Mouse (Mus musculus): ENCODE measurements around the gene Smim14. TPM values are rescaled to one million over a fixed set of nuclear protein-coding genes. Genes with fewer than 3 reads are reported as not detected.
A peak's percentile ranks its signal among the peaks of the same experiment; 100 is the strongest.
"Not testable (repeated sequence)": the region's sequence is repeated elsewhere in the genome, so short reads cannot be mapped to it uniquely, and the experiment has no call there.

Smim14 gene
- polyA plus RNA-seq, 1 experiment from 2014 or later = 230 TPM

DNA sequence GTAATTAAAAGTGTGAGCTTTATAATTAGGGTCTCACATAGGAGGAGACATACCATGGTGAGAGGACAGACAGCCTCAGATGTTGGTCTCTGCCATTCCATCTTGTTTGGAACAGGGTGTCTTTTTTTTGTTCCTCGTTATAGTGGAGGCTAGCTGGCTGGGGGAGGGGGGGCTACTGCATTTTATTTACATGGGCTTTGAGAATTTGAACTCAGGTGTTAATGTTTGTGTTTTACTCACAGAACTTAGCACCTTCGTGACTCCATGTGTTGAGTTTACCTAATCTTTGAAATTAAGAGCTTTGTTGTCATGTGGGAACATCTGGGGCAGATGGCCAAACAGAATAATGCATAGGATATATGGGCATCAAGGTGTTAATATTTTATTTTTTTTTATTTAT, 7.6 kb upstream of the Smim14 start:
- H3K4me3 ChIP-seq (ENCODE audit: low read depth, low read length) = no peak overlapping the region
- H3K9ac ChIP-seq (replicated peaks; ENCODE audit: low read depth, low read length) = no peak overlapping the region
- no peak for ATAC-seq (ENCODE audit: low read depth)
- H3K4me2 ChIP-seq (ENCODE audit: low read depth, low read length) = no peak overlapping the region
- no peaks in the 10 kb centered on the region for H3K9me3 ChIP-seq (ENCODE audit: control insufficient read depth, low read length)
- H3K36me3 ChIP-seq (ENCODE audit: control insufficient read depth, insufficient read depth, low read length) = no peaks in the 10 kb centered on the region
- peaks cover under 1% of the 10 kb centered on the region; the same call in 1 of the 2 replicates for H3K4me1 ChIP-seq (ENCODE audit: control insufficient read depth, insufficient read depth, low read length)
- H3K27me3 ChIP-seq (ENCODE audit: control insufficient read depth, insufficient read depth, low read length) = no peaks in the 10 kb centered on the region
- 91% methylated on average over 2 of the region's 2 CpGs for WGBS
- no peak overlapping the region for H3K27ac ChIP-seq (ENCODE audit: low read depth, low read length)

DNA sequence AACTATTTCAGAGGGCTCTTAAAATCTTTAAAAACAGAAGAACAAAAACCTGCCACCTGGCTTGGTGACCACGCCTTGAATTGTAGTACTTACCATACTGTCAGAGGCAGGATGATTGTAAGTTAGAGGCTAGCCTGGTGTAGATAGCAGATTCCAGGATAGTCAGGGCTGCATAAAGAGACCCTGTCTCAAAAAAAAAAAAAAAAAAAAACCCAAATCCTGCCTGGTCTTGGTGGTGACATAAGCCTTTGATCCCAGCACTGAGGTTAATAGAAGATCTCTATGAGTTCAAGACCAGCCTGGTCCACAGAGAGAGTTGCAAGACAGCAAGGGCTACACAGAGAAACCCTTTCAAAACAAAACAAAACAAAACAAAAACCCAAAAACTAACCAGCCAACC, 6.5 kb upstream of the Smim14 start:
- Histone ChIP-seq H3K9me3 (ENCODE audit: control insufficient read depth, low read length) (no peaks in the 10 kb centered on the region), H3K4me2 (ENCODE audit: low read depth, low read length) (no peak overlapping the region), H3K27ac (ENCODE audit: low read depth, low read length) (no peak overlapping the region), H3K4me1 (ENCODE audit: control insufficient read depth, insufficient read depth, low read length) (peaks cover 9% of the 10 kb centered on the region), H3K4me3 (ENCODE audit: low read depth, low read length) (no peak overlapping the region), H3K9ac (replicated peaks; ENCODE audit: low read depth, low read length) (no peak overlapping the region), H3K27me3 (ENCODE audit: control insufficient read depth, insufficient read depth, low read length) (no peaks in the 10 kb centered on the region), H3K36me3 (ENCODE audit: control insufficient read depth, insufficient read depth, low read length) (no peaks in the 10 kb centered on the region)
- ATAC-seq (ENCODE audit: low read depth) = no peak
- 90% methylated on average over 1 of the region's 1 CpGs for WGBS

DNA sequence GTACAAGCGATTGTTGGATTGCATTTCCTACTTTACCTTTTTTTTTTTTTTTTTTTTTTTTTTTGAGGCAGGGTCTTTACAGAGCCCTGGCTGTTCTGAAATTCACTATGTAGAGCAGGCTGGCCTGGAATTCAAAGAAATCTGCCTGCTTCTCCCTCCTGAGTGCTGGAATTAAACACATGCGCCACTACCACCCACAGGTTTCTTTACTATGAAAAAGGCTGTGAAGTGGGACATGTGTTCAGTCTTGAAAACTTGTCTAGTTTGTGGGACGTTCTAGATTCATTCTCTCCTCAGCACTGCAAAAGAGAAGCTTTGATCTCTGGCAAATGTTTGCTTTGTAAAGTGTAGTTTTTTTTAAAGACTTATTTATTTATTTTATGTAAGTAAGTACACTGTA, 4.9 kb upstream of the Smim14 start:
- no peak overlapping the region for H3K9ac ChIP-seq (replicated peaks; ENCODE audit: low read depth, low read length)
- ATAC-seq (ENCODE audit: low read depth) = no peak
- H3K27ac ChIP-seq (ENCODE audit: low read depth, low read length) = no peak overlapping the region
- H3K4me2 ChIP-seq (ENCODE audit: low read depth, low read length) = no peak overlapping the region
- peaks cover 9% of the 10 kb centered on the region for H3K4me1 ChIP-seq (ENCODE audit: control insufficient read depth, insufficient read depth, low read length)
- no peaks in the 10 kb centered on the region for H3K36me3 ChIP-seq (ENCODE audit: control insufficient read depth, insufficient read depth, low read length)
- H3K9me3 ChIP-seq (ENCODE audit: control insufficient read depth, low read length) = no peaks in the 10 kb centered on the region
- H3K27me3 ChIP-seq (ENCODE audit: control insufficient read depth, insufficient read depth, low read length) = no peaks in the 10 kb centered on the region; the same call in 1 of the 2 replicates
- no peak overlapping the region for H3K4me3 ChIP-seq (ENCODE audit: low read depth, low read length)
- WGBS = 88% methylated on average over 3 of the region's 3 CpGs

DNA sequence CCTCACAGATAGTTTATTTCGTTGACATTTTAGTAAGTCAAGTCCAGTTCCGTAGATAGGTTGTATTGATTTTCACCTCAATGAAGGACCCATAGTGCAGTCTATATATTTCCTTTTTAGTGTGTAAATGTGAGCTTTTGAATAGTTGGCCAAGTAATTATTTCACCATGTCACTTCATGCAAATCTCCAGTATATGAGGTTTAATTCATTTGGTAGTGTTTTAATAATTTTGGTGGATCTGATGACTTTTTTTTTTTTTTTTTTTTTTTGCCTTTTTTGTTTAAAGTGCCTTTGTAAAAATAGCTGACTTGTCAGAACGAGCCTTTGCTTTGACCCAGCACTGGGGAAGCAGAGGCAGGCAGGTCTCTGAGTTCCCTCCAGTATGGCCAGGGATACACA, 2.8 kb upstream of the Smim14 start:
- WGBS = 97% methylated on average over 3 of the region's 3 CpGs
- ATAC-seq (ENCODE audit: low read depth) = no peak
- H3K9me3 ChIP-seq (ENCODE audit: control insufficient read depth, low read length) = no peaks in the 10 kb centered on the region

DNA sequence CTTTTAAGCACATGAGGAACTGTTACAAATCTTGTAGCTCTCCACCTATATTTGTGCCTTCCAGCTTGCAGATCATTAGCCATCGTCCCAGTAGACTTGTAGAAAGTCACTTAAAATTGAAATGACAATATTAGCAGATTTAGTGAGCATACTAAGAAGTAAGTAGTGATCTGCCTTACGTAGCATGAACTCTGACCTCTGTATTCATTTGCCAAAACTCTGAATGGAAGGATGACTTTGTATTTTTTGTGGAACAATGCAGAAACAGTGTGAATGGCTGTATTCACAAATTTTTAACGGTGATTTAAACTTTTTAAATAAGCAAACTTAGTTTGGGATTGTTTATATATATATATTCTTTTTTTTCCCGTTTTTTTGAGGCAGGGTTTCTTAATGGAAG, 1.8 kb upstream of the Smim14 start:
- H3K27me3 ChIP-seq (ENCODE audit: control insufficient read depth, insufficient read depth, low read length) = no peaks in the 10 kb centered on the region; the same call in 1 of the 2 replicates
- H3K36me3 ChIP-seq (ENCODE audit: control insufficient read depth, insufficient read depth, low read length) = no peaks in the 10 kb centered on the region
- H3K4me1 ChIP-seq (ENCODE audit: control insufficient read depth, insufficient read depth, low read length) = peaks cover 9% of the 10 kb centered on the region
- peak overlapping the region; percentile 44 for H3K4me2 ChIP-seq (ENCODE audit: low read depth, low read length)
- no peak for ATAC-seq (ENCODE audit: low read depth)
- H3K9ac ChIP-seq (replicated peaks; ENCODE audit: low read depth, low read length) = no peak overlapping the region
- H3K27ac ChIP-seq (ENCODE audit: low read depth, low read length) = no peak overlapping the region
- H3K9me3 ChIP-seq (ENCODE audit: control insufficient read depth, low read length) = no peaks in the 10 kb centered on the region
- 20% methylated on average over 4 of the region's 4 CpGs for WGBS
- peak overlapping the region; percentile 11; the same call in 1 of the 2 replicates for H3K4me3 ChIP-seq (ENCODE audit: low read depth, low read length)

More for the DNA sequence above, 2.8 kb upstream of the Smim14 start:
- Histone ChIP-seq H3K9ac (replicated peaks; ENCODE audit: low read depth, low read length) (no peak overlapping the region), H3K4me1 (ENCODE audit: control insufficient read depth, insufficient read depth, low read length) (peaks cover 9% of the 10 kb centered on the region), H3K36me3 (ENCODE audit: control insufficient read depth, insufficient read depth, low read length) (no peaks in the 10 kb centered on the region), H3K4me2 (ENCODE audit: low read depth, low read length) (no peak overlapping the region), H3K4me3 (ENCODE audit: low read depth, low read length) (no peak overlapping the region), H3K27ac (ENCODE audit: low read depth, low read length) (no peak overlapping the region), H3K27me3 (ENCODE audit: control insufficient read depth, insufficient read depth, low read length) (no peaks in the 10 kb centered on the region; the same call in 1 of the 2 replicates)

DNA sequence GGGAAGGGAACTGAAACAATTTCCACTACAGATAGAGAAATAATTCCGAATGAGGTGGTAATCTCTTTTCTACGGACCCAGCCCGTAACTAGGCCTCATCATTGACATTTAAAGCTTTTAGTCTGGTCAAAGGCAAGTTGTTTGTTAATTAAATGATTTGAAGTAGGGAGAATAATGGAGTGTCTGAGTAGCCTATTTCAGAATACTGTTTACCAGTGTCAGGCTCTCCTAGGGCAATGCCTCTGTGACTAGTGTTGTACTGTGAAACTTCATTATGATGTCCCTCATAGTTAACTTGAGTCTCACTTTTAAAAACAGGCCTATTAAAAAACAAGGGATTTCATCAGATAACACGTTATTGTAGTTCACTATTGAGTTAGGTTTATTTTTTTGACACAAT, 1.1 kb upstream of the Smim14 start:
- peak overlapping the region; percentile 99 for H3K4me3 ChIP-seq (ENCODE audit: low read depth, low read length)
- no peaks in the 10 kb centered on the region; the same call in 1 of the 2 replicates for H3K27me3 ChIP-seq (ENCODE audit: control insufficient read depth, insufficient read depth, low read length)
- H3K4me1 ChIP-seq (ENCODE audit: control insufficient read depth, insufficient read depth, low read length) = peaks cover 9% of the 10 kb centered on the region
- H3K27ac ChIP-seq (ENCODE audit: low read depth, low read length) = peak overlapping the region; percentile 97
- H3K9ac ChIP-seq (replicated peaks; ENCODE audit: low read depth, low read length) = peak overlapping the region; percentile 92
- H3K4me2 ChIP-seq (ENCODE audit: low read depth, low read length) = peak overlapping the region; percentile 77
- no peaks in the 10 kb centered on the region for H3K9me3 ChIP-seq (ENCODE audit: control insufficient read depth, low read length)
- ATAC-seq (ENCODE audit: low read depth) = no peak
- WGBS = 3% methylated on average over 4 of the region's 4 CpGs
- H3K36me3 ChIP-seq (ENCODE audit: control insufficient read depth, insufficient read depth, low read length) = no peaks in the 10 kb centered on the region

DNA sequence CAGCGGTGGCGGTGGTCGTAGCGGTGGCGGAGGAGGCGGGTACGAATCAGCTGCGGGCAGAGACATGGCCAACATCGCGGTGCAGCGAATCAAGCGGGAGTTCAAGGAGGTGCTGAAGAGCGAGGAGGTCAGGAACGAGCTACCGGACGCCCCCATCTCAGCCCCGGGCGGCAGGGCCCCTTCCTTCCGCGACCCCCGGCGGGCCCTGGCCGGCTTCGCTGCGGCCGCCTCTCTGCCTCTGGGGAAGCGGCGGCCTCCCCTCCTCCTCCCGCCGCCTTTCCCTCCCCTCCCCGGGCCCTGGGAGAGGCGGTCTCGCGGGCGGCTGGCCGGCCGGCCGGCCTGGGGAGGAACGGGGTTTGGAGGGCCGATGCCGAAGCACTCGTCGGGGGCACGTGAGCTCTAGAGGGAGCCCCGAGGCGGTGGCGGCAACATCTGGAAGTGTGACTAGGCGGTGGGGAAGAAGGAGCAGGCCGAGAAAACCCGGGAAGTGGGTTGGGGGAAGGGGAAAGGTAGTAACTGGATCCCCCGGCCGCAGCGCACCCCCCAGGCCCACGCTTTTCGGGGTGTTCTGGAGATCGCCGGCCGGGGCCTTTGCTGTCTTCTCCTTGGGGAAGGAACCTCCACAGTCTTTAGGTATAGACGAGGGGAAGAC, 562 bp upstream of the Smim14 start:
- peak overlapping the region; percentile 77 for H3K4me2 ChIP-seq (ENCODE audit: low read depth, low read length)
- H3K36me3 ChIP-seq (ENCODE audit: control insufficient read depth, insufficient read depth, low read length) = no peaks in the 10 kb centered on the region
- H3K4me1 ChIP-seq (ENCODE audit: control insufficient read depth, insufficient read depth, low read length) = peaks cover 9% of the 10 kb centered on the region
- H3K9ac ChIP-seq (replicated peaks; ENCODE audit: low read depth, low read length) = peak overlapping the region; percentile 92
- peak overlapping the region; percentile 97 for H3K27ac ChIP-seq (ENCODE audit: low read depth, low read length)
- H3K27me3 ChIP-seq (ENCODE audit: control insufficient read depth, insufficient read depth, low read length) = no peaks in the 10 kb centered on the region; the same call in 1 of the 2 replicates
- H3K4me3 ChIP-seq (ENCODE audit: low read depth, low read length) = peak overlapping the region; percentile 99
- under 1% methylated on average over 42 of the region's 59 CpGs for WGBS
- H3K9me3 ChIP-seq (ENCODE audit: control insufficient read depth, low read length) = no peaks in the 10 kb centered on the region
- peak; percentile 60 for ATAC-seq (ENCODE audit: low read depth)

DNA sequence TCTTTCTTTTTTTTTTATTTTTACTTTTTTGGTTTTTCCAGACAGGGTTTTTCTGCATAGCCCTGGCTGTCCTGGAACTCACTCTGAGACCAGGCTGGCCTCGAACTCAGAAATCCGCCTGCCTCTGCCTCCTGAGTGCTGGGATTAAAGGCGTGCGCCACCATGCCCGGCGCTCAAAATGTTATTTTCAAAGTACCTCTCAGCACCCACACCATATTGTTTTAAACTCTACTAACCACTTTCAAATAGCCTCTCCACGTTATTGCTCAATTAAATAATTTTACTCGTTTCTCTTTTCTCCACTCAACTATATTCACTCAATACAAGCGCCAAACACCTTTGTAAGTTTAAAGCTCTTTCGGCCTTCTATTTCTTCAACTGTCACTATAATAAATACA, 917 bp downstream of the Smim14 start:
- H3K36me3 ChIP-seq (ENCODE audit: control insufficient read depth, insufficient read depth, low read length); ATAC-seq (ENCODE audit: low read depth); H3K27me3 ChIP-seq (ENCODE audit: control insufficient read depth, insufficient read depth, low read length); H3K9ac ChIP-seq (replicated peaks; ENCODE audit: low read depth, low read length); H3K4me1 ChIP-seq (ENCODE audit: control insufficient read depth, insufficient read depth, low read length); H3K9me3 ChIP-seq (ENCODE audit: control insufficient read depth, low read length): not testable (repeated sequence)
- Histone ChIP-seq H3K27ac (ENCODE audit: low read depth, low read length) (peak overlapping the region; percentile 97; the same call in 1 of the 2 replicates), H3K4me3 (ENCODE audit: low read depth, low read length) (peak overlapping the region; percentile 99), H3K4me2 (ENCODE audit: low read depth, low read length) (peak overlapping the region; percentile 77)
- WGBS = 87% methylated on average over 10 of the region's 10 CpGs

DNA sequence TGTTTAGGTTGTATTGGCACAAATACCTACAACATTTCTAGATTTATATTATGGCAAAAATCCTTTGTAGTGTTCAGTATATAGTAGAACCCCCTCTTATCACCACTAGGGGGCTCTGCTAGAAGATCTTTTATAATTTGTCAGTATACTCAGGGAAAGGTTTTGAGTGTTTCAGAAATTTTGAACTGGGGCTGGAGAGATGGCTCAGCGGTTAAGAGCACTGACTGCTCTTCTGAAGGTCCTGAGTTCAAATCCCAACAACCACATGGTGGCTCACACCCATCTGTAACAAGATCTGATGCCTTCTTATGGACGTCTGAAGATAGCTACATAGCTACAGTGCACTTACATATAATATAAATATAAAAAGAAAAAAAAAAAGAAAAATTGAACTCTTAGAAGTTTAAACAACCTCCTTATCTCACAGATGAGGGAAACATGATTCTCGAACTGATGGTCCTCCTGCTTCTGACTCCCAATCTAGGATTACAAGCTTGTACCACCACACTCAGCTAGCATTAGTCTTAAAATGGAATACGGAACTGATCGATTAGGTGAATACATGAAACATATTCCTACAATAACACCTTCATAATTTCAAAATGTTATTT, 1.4 kb downstream of the Smim14 start:
- H3K9ac ChIP-seq (replicated peaks; ENCODE audit: low read depth, low read length) = no peak overlapping the region
- 74% methylated on average over 5 of the region's 5 CpGs for WGBS
- no peaks in the 10 kb centered on the region; the same call in 1 of the 2 replicates for H3K27me3 ChIP-seq (ENCODE audit: control insufficient read depth, insufficient read depth, low read length)
- H3K4me2 ChIP-seq (ENCODE audit: low read depth, low read length) = no peak overlapping the region
- ATAC-seq (ENCODE audit: low read depth) = no peak
- H3K9me3 ChIP-seq (ENCODE audit: control insufficient read depth, low read length) = no peaks in the 10 kb centered on the region
- no peaks in the 10 kb centered on the region for H3K36me3 ChIP-seq (ENCODE audit: control insufficient read depth, insufficient read depth, low read length)
- H3K27ac ChIP-seq (ENCODE audit: low read depth, low read length) = no peak overlapping the region
- H3K4me3 ChIP-seq (ENCODE audit: low read depth, low read length) = no peak overlapping the region
- peaks cover 9% of the 10 kb centered on the region for H3K4me1 ChIP-seq (ENCODE audit: control insufficient read depth, insufficient read depth, low read length)

Data from neural tube, embryonic 14.5 days (tissue).